Mouse (Mus musculus) heart, adult 11 months (tissue): ENCODE measurements around the gene Sox5.

Experiments used
- DNase-seq: peaks from one replicate; pipeline ENCODE4 v3.0.0; 2022

Gene Sox5

GRCm38 (mm10) chr6:144711841-144712240, 69.9 kb downstream of the Sox5 start:
- DNase-seq: peak; percentile 97

- DNase-seq: peak; percentile 97
Measured at GRCm38 (mm10) chr6:144710816-144711215, 71.0 kb downstream of the Sox5 start.

GRCm38 (mm10) chr6:144709614-144710180, 72.1 kb downstream of the Sox5 start:
- peak; percentile 74 for DNase-seq

- peak; percentile 81 for DNase-seq
Measured at GRCm38 (mm10) chr6:144708410-144708809, 73.4 kb downstream of the Sox5 start.

- DNase-seq: peak; percentile 46
Measured at GRCm38 (mm10) chr6:144707976-144708375, 73.8 kb downstream of the Sox5 start.

- DNase-seq: peak; percentile 37
Measured at GRCm38 (mm10) chr6:144704962-144705361, 76.8 kb downstream of the Sox5 start.

GRCm38 (mm10) chr6:144695660-144696059, 86.1 kb downstream of the Sox5 start:
- peak; percentile 96 for DNase-seq

- peak; percentile 51 for DNase-seq
Measured at GRCm38 (mm10) chr6:144693211-144693899, 88.4 kb downstream of the Sox5 start.

GRCm38 (mm10) chr6:144691298-144692041, 90.3 kb downstream of the Sox5 start:
- DNase-seq: peak; percentile 85

GRCm38 (mm10) chr6:144689076-144689475, 92.7 kb downstream of the Sox5 start:
- peak; percentile 87 for DNase-seq

GRCm38 (mm10) chr6:144687681-144688080, 94.1 kb downstream of the Sox5 start:
- peak; percentile 88 for DNase-seq

GRCm38 (mm10) chr6:144681045-144681789, 100.6 kb downstream of the Sox5 start:
- no peak for DNase-seq

GRCm38 (mm10) chr6:144677491-144678133, 104.2 kb downstream of the Sox5 start:
- DNase-seq: no peak

GRCm38 (mm10) chr6:144675111-144675510, 106.7 kb downstream of the Sox5 start:
- DNase-seq: no peak

GRCm38 (mm10) chr6:144673906-144674305, 107.9 kb downstream of the Sox5 start:
- DNase-seq: peak; percentile 37

- peak; percentile 90 for DNase-seq
Measured at GRCm38 (mm10) chr6:144670433-144671167, 111.2 kb downstream of the Sox5 start.

GRCm38 (mm10) chr6:144666617-144667016, 115.2 kb downstream of the Sox5 start:
- DNase-seq: peak; percentile 73

- DNase-seq: no peak
Measured at GRCm38 (mm10) chr6:144664765-144665164, 117.0 kb downstream of the Sox5 start.

- no peak for DNase-seq
Measured at GRCm38 (mm10) chr6:144663516-144664074, 118.2 kb downstream of the Sox5 start.

GRCm38 (mm10) chr6:144659115-144660108, 122.4 kb downstream of the Sox5 start:
- DNase-seq: peak; percentile 91
